Mouse (Mus musculus) testis, postnatal 14 days (tissue): Measurements from ENCODE around the gene Slc41a3.
A peak's percentile ranks its signal among the peaks of the same experiment; 100 is the strongest.
"Not testable (repeated sequence)": the region's sequence is repeated elsewhere in the genome, so short reads cannot be mapped to it uniquely, and the experiment has no call there.

ENCODE experiments used
- DNase-seq: peaks from one replicate; pipeline ENCODE4 v3.0.0; 2021; ENCODE audit warnings: low spot score

Slc41a3 gene

GRCm38 (mm10) chr6:90624733-90625132 is 20.2 kb downstream of the Slc41a3 start:
- no peak for DNase-seq

DNA sequence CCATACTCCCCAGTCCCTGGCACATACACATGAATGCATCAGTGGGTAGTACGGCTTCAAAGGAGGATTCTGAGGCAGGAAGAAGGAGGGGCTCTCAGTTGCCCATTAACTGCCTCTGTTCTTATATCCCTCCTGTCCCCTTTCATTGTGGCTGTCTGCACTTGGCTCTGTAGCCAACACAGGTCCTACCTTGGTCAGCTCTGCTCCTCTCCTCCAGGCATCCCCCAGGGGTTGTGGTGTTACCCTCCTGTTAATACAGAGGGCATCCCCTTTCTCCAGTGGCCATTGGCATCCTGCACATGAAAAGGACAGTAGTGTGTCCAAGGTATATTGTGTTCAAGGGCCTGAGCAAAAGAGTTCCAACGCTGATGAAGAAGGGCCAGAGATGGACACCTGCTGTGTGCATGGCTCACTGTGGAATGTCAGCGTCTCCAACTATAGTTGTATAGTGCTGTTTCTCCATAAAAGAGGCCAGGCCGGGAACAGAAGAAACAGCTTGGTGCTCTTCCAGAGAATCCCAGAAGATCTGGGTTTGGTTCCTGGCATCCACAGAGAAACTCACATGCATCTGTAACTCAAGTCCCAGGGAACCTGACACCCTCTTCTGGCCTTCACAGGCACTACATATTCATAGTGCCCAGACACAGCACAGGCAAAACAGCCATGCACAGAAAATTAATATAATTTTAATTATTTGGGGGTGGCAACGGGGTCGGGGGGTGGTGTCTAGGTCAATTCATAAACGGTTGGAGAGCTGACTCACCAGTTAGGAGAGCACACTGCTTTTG is 20.9 kb downstream of the Slc41a3 start:
- no peak for DNase-seq

DNA sequence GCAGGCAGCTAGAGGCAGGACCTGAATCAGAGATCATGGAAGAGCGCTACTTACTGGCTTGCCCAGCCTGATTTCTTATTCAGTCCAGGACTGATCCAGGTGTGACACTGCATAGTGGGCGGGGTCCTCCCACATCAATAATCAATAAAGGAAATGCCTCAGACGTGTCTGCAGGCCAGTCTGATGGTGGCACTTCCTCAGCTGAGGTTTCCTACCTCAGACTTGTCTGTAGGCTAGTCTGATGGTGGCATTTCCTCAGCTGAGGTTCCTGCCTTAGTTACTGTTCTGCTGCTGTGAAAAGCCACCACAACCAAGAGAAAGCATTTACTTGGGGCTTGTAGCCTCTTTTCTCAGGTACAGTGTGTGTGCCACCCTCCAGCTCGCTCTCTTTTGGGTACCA is 23.0 kb downstream of the Slc41a3 start:
- DNase-seq: no peak

DNA sequence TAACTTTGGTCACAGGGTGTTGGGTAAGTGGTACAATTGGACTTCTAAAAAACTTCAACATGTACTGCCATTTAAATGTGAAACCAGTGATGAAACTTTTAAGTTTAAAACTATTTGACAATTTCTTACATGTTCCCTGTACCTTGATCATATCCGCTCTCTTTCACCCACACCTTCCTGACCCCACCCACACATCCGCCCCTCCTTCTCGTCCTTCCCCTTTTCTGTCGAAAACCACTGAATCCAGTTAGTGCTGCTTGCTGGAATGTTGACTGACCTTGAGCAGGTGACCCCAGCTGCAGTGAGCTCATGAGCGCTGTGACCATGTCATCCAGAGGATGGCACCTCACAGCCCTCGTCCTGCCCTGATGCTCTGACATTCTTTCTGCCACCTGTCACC is 25.0 kb downstream of the Slc41a3 start:
- DNase-seq: no peak

DNA sequence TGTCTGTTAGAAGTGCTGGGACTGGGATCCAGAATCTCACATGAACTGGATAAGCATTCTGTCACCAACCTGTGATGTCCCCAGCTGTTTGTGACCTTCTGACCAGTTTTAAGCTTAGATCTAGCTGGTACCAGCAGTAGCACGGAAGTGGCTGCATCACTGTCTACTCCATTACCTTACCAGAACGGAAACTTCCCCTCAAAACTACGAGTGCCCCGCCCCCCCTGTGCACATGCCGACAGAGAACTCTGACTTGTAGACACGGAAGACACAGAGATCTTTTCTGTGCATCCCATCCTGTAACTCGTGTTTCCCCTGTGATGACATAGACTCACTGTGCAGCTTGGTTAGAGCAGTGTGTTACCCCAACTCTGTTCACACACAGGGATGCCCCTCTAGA is 25.9 kb downstream of the Slc41a3 start:
- DNase-seq: no peak

DNA sequence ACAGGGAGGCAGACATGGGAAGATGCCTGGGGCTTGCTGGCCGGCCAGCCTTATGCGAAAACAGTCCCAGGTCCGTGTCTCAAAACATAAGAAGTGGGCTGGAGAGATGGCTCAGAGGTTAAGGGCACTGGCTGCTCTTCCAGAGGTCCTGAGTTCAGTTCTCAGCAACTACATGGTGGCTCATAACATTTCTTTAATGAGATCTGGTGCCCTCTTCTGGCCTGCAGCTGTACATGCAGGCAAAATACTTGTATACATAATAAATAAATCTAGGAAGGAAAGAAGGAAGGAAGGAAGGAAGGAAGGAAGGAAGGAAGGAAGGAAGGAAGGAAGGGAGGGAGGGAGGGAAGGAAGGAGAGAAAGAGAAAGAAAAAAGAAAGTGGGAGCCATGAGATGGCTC is 28.0 kb downstream of the Slc41a3 start:
- not testable (repeated sequence) for DNase-seq

GRCm38 (mm10) chr6:90635081-90635480 is 30.6 kb downstream of the Slc41a3 start:
- DNase-seq: no peak

GRCm38 (mm10) chr6:90635611-90636010 is 31.1 kb downstream of the Slc41a3 start:
- DNase-seq: no peak

- DNase-seq: no peak
Observed at GRCm38 (mm10) chr6:90643057-90643456, 38.5 kb downstream of the Slc41a3 start.

- no peak for DNase-seq
Observed at GRCm38 (mm10) chr6:90644965-90645364, 40.4 kb downstream of the Slc41a3 start.

- DNase-seq: no peak
Observed at GRCm38 (mm10) chr6:90648391-90648790, 43.9 kb downstream of the Slc41a3 start.

GRCm38 (mm10) chr6:90649279-90649678 is 44.8 kb downstream of the Slc41a3 start:
- DNase-seq: no peak

DNA sequence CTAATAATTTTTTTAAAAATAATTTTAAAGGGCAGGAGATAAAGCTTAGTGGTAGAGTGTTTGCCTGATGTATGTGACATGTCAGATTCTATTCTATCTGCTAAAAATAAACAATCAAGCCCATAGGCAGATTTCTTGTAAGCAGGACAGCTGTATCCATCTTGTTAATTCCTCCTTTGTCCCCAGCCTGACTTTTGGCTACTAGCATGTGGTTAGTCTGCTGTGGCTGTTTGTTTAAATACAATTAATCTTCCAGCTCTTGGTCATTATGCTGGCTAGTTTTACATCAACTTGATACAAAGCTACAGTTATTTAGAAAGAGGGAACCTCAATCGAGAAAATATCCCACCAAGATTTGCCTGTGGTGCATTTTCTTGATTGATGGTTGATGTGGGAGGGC is 46.1 kb downstream of the Slc41a3 start:
- DNase-seq: no peak

GRCm38 (mm10) chr6:90653736-90654135 is 49.2 kb downstream of the Slc41a3 start:
- DNase-seq: no peak

- DNase-seq: not testable (repeated sequence)
Observed at GRCm38 (mm10) chr6:90656344-90656850, 51.9 kb downstream of the Slc41a3 start.

- DNase-seq: no peak
Observed at GRCm38 (mm10) chr6:90659913-90660312, 55.4 kb downstream of the Slc41a3 start.

GRCm38 (mm10) chr6:90660398-90661028 is 56.0 kb downstream of the Slc41a3 start:
- DNase-seq: peak; percentile 48

GRCm38 (mm10) chr6:90661029-90661399 is 56.5 kb downstream of the Slc41a3 start:
- DNase-seq: no peak

DNA sequence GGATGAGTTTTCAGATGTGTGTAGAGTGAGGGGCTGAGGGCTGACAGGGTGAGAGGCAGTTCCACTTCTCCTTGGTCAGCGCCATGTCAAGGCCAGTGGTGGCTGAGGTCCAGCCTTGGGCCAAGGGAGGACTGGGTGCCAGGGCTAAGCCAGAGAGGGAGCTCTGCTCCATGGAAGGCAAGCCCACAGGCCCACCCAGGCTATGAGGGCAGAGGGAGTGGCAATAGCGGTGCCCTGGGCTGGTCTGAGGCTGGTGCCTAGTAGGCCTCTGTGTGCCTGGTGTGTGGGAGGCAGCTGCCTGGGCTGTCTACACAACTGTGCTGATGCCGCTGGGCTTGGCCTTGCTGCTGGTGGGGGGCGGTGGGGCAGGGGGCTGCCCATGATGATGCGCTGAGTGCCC is 57.6 kb downstream of the Slc41a3 start:
- DNase-seq: no peak

DNA sequence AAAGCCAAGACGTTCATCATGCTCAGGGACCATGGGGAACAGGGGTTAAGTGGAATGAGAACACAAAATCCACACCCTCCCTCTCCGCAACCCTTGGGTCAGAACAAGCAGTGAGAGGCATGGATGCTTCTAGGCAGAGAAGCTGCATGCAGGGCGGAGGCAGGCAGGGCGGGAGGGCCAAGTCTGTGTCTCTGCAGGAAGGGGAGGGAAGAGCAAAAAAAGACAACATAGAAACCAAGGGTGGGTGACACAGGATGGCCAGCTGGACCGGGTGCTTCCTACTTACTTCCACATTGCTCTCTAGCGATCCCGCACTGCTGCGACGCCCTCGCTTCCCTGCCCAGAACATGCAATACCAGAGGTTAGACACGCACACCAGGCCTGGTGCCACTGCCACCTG is 59.2 kb downstream of the Slc41a3 start:
- no peak for DNase-seq

- no peak for DNase-seq
Observed at GRCm38 (mm10) chr6:90668693-90669092, 64.2 kb downstream of the Slc41a3 start.

- no peak for DNase-seq
Observed at GRCm38 (mm10) chr6:90678759-90679158, 74.2 kb downstream of the Slc41a3 start.

GRCm38 (mm10) chr6:90680401-90680800 is 75.9 kb downstream of the Slc41a3 start:
- DNase-seq: no peak
